ENCODE assay signal across 13 mouse cellular contexts in the genomic region with DNA sequence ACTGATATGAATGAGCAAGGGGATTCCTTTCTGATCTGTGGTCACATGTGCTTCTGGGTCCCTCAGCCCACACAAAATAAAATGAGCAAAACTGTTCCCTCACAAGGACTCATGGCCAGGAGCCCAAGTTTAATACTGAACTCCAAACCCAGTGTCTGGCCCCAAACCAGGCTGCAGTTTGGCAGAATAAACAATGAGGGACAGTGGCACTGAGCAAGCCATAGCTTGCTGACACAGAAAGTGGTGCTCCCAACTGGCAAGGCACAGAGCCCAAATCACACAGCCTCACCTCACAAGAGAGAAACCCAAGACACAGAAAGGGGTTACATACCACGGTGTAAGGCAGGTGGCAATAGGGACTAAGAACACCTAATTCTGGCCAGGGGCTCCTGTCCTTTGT.
"Had no signal": no experiment of that assay in that cellular context is flagged by ENCODE, and none has a peak within 500 bp of the region (broad histone marks: within the 10 kb centered on the region; RNA-seq: fewer than 3 reads in every experiment).

No protein-coding gene starts in this region.

- DNase-seq: kidney, postnatal 10 days; kidney, postnatal 36 days; layer of hippocampus, postnatal 36 days; liver; lung, adult 18-20 months; lung, postnatal 10 days; lung, postnatal 36 days; right cerebral cortex, adult 18-20 months; right cerebral cortex, postnatal 14 days; right cerebral cortex, postnatal 4 days; thymus, adult 2 months; thymus, postnatal 14 days; thymus, postnatal 4 days had no signal
